Mouse (Mus musculus) lung, postnatal 25 days (tissue): ENCODE data around the gene Kctd15.

ENCODE experiments used
- DNase-seq: peaks from one replicate; pipeline ENCODE4 v3.0.0; 2022; ENCODE audit warnings: low spot score

The Kctd15 gene

GRCm38 (mm10) chr7:34663145-34663544, 6.6 kb upstream of the Kctd15 start:
- DNase-seq, result no peak

DNA sequence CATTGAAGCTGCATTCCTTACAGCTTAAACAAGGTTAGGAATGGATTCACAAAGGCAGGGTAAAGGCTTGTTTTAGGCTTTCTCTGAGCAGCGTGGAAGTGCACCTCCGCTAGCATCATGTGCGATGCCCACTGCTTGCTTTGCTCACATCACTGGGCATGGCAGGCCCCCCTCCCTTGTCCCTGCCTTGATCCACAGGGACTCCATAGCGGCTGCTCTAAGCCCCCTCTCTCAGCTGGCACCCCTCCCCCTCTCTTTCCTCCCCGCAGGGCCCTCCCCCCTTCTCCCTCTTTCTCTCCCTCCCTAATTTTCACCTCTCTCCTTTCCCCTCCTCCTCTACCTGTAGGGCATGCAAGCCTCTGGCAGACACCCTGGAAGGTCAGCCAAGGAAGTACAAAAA, 5.7 kb upstream of the Kctd15 start:
- no peak for DNase-seq

DNA sequence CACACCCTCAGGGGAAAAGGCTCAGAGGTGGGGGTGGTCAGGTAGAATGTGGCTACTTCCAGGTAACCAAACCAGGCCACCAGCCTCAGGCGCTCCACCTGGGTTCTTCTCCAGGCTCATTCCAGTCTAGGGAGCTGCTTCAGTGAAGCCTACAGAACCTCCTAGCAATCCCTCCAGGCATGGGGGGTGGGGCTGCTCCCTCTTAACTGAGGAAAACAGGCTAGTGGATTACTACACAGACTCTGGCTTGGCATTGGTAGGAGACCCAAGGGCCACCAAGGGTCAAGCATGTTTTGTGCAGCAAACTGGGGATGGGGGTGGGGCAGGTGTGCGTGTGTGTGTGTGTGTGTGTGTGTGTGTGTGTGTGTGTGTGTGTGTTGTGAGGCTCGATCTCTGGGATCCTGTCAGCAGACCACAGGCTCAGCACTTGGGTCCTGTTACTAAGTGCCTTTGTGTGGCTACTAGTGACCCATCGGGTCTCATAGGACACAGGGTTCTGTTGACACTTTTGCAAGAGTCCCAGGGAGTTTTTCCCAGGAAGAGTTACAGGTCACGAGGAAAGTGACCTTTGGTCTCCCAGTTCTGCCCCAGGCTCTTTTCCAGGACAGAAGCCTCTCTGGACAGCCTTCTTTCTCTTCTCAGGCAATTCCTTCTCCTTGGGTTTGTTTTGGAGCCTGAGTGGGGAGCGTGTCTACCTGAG, 3.0 kb upstream of the Kctd15 start:
- DNase-seq, result no peak

DNA sequence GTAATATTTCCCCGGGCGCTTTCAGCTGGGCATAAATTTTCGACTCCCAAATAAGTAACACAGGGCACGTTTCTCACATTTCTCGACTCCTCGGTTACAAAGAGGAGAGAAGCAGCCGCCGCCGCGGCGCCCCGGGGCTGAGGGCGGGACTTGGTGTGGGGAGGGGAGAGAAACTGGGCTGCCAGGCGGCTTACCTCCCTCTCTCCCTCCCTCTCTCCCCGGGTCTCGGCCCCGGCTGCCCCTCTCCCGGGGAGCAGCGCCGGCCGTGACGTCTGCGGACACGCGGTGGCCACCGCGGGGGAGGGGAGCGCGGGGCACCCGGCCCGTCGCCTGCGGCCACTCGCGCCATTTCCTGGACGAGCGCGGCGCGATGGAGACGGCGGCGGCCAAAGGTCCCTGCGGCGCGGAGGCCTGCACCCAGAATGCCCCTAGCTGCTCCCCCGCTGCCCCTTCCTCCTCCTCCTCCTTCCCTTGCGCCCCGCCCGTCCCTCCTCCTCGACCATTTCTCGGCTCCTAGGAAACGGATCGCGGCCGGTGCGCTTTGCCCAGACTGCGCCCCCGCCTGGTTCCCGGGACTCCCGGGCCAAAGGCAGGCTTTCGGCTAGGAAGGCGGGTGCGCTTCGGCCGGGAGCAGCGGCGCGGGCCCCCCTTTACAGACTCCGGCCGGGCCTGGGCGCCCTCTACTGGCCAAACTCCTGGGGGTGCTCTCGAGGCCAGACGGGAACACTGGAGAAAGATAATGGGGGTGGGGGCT, 1.3 kb downstream of the Kctd15 start:
- DNase-seq, result peak; percentile 88

GRCm38 (mm10) chr7:34654441-34655085, 2.0 kb downstream of the Kctd15 start:
- no peak for DNase-seq

- DNase-seq, result no peak
These were observed 2.6 kb downstream of the Kctd15 start for GRCm38 (mm10) chr7:34653731-34654440.

DNA sequence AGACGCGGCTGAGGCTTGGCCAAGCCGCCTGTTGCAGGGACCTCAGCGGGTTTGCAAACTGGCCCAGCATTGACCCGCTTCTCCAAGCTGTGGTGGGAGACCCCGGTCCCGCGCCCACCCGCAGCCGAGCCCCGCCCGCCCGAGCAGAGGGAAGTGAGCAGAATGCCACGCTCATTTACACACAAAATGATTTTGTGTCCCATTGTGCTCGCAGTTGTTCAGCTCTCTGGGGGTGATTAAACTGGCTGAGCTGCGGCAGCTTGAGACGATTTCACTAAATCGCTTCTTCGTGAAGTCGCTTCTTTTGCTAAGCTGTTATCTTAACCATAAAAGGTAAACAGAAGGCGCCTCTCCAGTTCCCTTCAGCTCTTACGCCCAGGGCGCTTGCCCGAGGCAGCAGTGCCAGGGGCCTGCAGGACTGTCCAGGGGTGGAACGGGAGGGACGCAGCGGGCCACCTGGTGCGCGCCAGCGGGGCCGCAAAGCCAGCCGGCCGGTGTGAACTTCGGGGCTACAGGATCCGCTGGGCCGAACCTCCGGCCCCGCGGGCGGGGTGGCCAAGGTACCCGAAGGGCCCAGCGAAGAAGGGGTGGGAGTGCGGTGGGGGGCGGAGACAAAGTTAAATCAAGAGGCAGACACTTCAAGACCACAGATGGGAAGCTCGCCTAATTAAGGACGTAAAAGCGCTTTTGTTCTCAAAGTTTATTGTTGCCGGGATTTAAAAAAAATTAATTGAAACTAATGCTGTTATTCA, 3.6 kb downstream of the Kctd15 start:
- DNase-seq, result no peak

- DNase-seq, result no peak
These were observed 5.2 kb downstream of the Kctd15 start for GRCm38 (mm10) chr7:34651381-34651780.

GRCm38 (mm10) chr7:34647052-34647451, 9.5 kb downstream of the Kctd15 start:
- peak; percentile 54 for DNase-seq

GRCm38 (mm10) chr7:34646144-34646795, 10.3 kb downstream of the Kctd15 start:
- DNase-seq, result no peak

- DNase-seq, result no peak
These were observed 10.9 kb downstream of the Kctd15 start for GRCm38 (mm10) chr7:34645623-34646022.

- DNase-seq, result no peak
These were observed 11.9 kb downstream of the Kctd15 start for GRCm38 (mm10) chr7:34644591-34644990.

GRCm38 (mm10) chr7:34643329-34643728, 13.2 kb downstream of the Kctd15 start:
- DNase-seq, result no peak

GRCm38 (mm10) chr7:34641968-34642367, 14.6 kb downstream of the Kctd15 start:
- DNase-seq, result no peak

GRCm38 (mm10) chr7:34639798-34640197, 16.7 kb downstream of the Kctd15 start:
- no peak for DNase-seq

DNA sequence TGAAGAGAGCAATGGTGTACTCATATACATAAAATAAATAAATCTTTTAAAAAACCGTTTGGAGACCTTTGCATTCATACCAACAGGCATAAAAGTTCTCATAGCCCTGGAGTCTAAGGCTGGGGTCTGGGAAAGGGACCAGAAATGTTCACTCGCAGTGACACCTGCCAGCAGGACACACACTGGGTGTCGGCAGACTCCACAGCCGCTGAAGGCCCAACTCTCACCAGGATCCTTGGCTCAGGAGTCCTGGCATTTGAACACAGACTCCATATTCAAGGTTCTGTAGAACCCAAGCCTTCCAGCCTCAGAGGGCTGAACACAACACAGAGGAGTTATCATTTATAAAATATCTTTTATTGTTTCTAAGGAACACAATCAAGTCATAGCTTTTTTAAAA, 19.9 kb downstream of the Kctd15 start:
- DNase-seq, result no peak

- no peak for DNase-seq
These were observed 23.4 kb downstream of the Kctd15 start for GRCm38 (mm10) chr7:34632966-34633742.

GRCm38 (mm10) chr7:34630211-34631085, 26.1 kb downstream of the Kctd15 start:
- DNase-seq, result peak; percentile 74

- DNase-seq, result no peak
These were observed 26.8 kb downstream of the Kctd15 start for GRCm38 (mm10) chr7:34629702-34630210.
